Mouse (Mus musculus) heart, embryonic 11.5 days (tissue): ENCODE measurements at regions not wholly inside any gene's neighbourhood (a gene's known extent, or its start where the extent isn't known, plus 50 kb on each side); places are given as distances from the start of the nearest gene placed in this dataset.

Experiments used
- ATAC-seq: fragments of 200-750 bp; cut with Nextera tagmentation; replicated peaks from 2 replicates; pipeline ENCODE4 v1.8.0; 2017; ENCODE audit warnings: moderate library complexity; ENCODE audit not compliant: insufficient number of reproducible peaks, low FRiP score, low TSS enrichment
- H3K27ac ChIP-seq: fragments of 300-500 bp; sonication (generic); 2 replicates; pipeline ENCODE4 v1.5.1; 2014; ENCODE audit warnings: mild to moderate bottlenecking, low read depth, low read length
- H3K27me3 ChIP-seq: fragments of 300-500 bp; sonication (generic); 2 replicates; pipeline ENCODE4 v1.6.1; 2014; ENCODE audit warnings: mild to moderate bottlenecking, low read length, mixed read lengths; ENCODE audit not compliant: control insufficient read depth, insufficient read depth
- H3K36me3 ChIP-seq: fragments of 300-500 bp; sonication (generic); 2 replicates; pipeline ENCODE4 v1.6.1; 2014; ENCODE audit warnings: mild to moderate bottlenecking, low read length, moderate library complexity, mixed read lengths; ENCODE audit not compliant: control insufficient read depth, insufficient read depth
- H3K4me1 ChIP-seq: fragments of 300-500 bp; sonication (generic); 2 replicates; pipeline ENCODE4 v1.6.1; 2014; ENCODE audit warnings: low read length; ENCODE audit not compliant: control insufficient read depth, insufficient read depth
- H3K4me2 ChIP-seq: fragments of 300-500 bp; sonication (generic); 2 replicates; pipeline ENCODE4 v1.6.1; 2014; ENCODE audit warnings: mild to moderate bottlenecking, moderate library complexity
- H3K4me3 ChIP-seq: fragments of 300-500 bp; sonication (generic); 2 replicates; pipeline ENCODE4 v1.5.1; 2014; ENCODE audit warnings: low read depth, low read length
- H3K9ac ChIP-seq: fragments of 300-500 bp; sonication (generic); 2 replicates; pipeline ENCODE4 v1.6.1; 2014; ENCODE audit warnings: mild to moderate bottlenecking, low read depth, low read length, moderate library complexity
- H3K9me3 ChIP-seq: fragments of 300-500 bp; sonication (generic); replicated peaks from 2 replicates; pipeline ENCODE4 v1.6.1; 2016; ENCODE audit warnings: low read length; ENCODE audit not compliant: control insufficient read depth
- WGBS: fragments of 180-500 bp; shearing (Covaris S2); extraction: QIAGEN DNeasy Blood & Tissue Kit; methylation state at CpG from one replicate; pipeline ENCODE4 v1.1.7; 2014; ENCODE audit not compliant: insufficient replicate concordance; 5-methylcytosine and 5-hydroxymethylcytosine counted together

- no peak for ATAC-seq
- Histone ChIP-seq H3K4me1 (peaks cover under 1% of the 10 kb centered on the region; the same call in 1 of the 2 replicates), H3K9ac (no peak overlapping the region), H3K4me2 (no peak overlapping the region), H3K9me3 (no peaks in the 10 kb centered on the region), H3K4me3 (no peak overlapping the region), H3K27me3 (no peaks in the 10 kb centered on the region), H3K36me3 (no peaks in the 10 kb centered on the region), H3K27ac (no peak overlapping the region)
- WGBS, result 62% methylated on average over 4 of the region's 4 CpGs
These were observed 55.1 kb upstream of the Slc34a2 start for GRCm38 (mm10) chr5:52982741-52983140.
